In genomic region chr11:3333111-3333695, GRCm38 (mm10) we compare ENCODE assay signal across 15 mouse cellular contexts. TPM values are rescaled to one million over a fixed set of nuclear protein-coding genes. Genes with fewer than 3 reads are reported as not detected.
A peak's percentile ranks its signal among the peaks of the same experiment; 100 is the strongest.
DNase-seq lines count a peak whose midpoint lies in the region; ATAC-seq and TF ChIP-seq lines count a peak whose summit lies in the region.
"Had no signal": no experiment of that assay in that cellular context is flagged by ENCODE, and none has a peak within 500 bp of the region (broad histone marks: within the 10 kb centered on the region; RNA-seq: fewer than 3 reads in every experiment).

No protein-coding gene starts in this region.

- no peaks in the 10 kb centered on the region for H3K36me3 ChIP-seq in kidney, adult 2 months (ENCODE audit: control insufficient read depth, insufficient read depth, low read length)
- H3K36me3 ChIP-seq in testis, adult 2 months (ENCODE audit: control insufficient read depth, insufficient read depth, low read length), result peaks cover 6% of the 10 kb centered on the region
- H3K36me3 ChIP-seq in stomach, embryonic 16.5 days (ENCODE audit: control insufficient read depth, insufficient read depth, low read length), result no peaks in the 10 kb centered on the region

- 90% methylated on average over 11 of the region's 11 CpGs for WGBS in kidney, adult 2 months
- WGBS in stomach, embryonic 16.5 days, result 86% methylated on average over 11 of the region's 11 CpGs

- DNase-seq in heart, adult 11 months, result peak; percentile 93
- no peak for DNase-seq in heart, adult 8-10 months (ENCODE audit: low spot score)
- no peak for DNase-seq in kidney, adult 2 months
- no peak for DNase-seq in kidney, adult 18-20 months
- DNase-seq in testis, postnatal 14 days (ENCODE audit: low spot score), result no peak
- no peak for DNase-seq in ovary, postnatal 10 days (ENCODE audit: low spot score)
- DNase-seq: cerebellum, postnatal 36 days; forebrain, postnatal 0 days; gastrocnemius, postnatal 14 days; kidney, postnatal 14 days; lung, embryonic 14.5 days had no signal

- no peak overlapping the region for H3K4me2 ChIP-seq in stomach, embryonic 16.5 days (ENCODE audit: low read depth, low read length)

- TF ChIP-seq CTCF in kidney, adult 2 months (conservative IDR thresholded peaks at IDR 0.05; ENCODE audit: insufficient read depth, insufficient read length, low read depth, low read length), result no peak
- TF ChIP-seq CTCF in testis, adult 2 months (IDR thresholded peaks at IDR 0.05; ENCODE audit: control insufficient read depth, insufficient read depth, insufficient replicate concordance, low read depth, low read length), result no peak

- H3K9ac ChIP-seq in stomach, embryonic 16.5 days (ENCODE audit: low read length), result no peak overlapping the region
- H3K9ac ChIP-seq: embryonic facial prominence, embryonic 15.5 days; forebrain, postnatal 0 days; lung, embryonic 14.5 days had no signal

- no peak for ATAC-seq in stomach, embryonic 16.5 days (ENCODE audit: insufficient read depth, low FRiP score)

- TF ChIP-seq POLR2A in kidney, adult 2 months (IDR thresholded peaks at IDR 0.05; ENCODE audit: low read depth, low read length), result no peak
- no peak for TF ChIP-seq POLR2A in testis, adult 2 months (IDR thresholded peaks at IDR 0.05; ENCODE audit: control insufficient read depth, low read depth, low read length)

- H3K27me3 ChIP-seq in kidney, adult 2 months (replicated peaks; ENCODE audit: control insufficient read depth, insufficient read depth, low read length), result no peaks in the 10 kb centered on the region
- no peaks in the 10 kb centered on the region for H3K27me3 ChIP-seq in testis, adult 2 months (ENCODE audit: control insufficient read depth, insufficient read depth, low read length)
- no peaks in the 10 kb centered on the region for H3K27me3 ChIP-seq in stomach, embryonic 16.5 days (ENCODE audit: control insufficient read depth, insufficient read depth, low read length)
- H3K27me3 ChIP-seq: embryonic facial prominence, embryonic 15.5 days; limb, embryonic 13.5 days had no signal

- H3K27ac ChIP-seq in kidney, adult 2 months (ENCODE audit: insufficient read depth, low read depth, low read length), result peak overlapping the region; percentile 83; the same call in 1 of the 2 replicates
- peak overlapping the region; percentile 87 for H3K27ac ChIP-seq in testis, adult 2 months (ENCODE audit: control insufficient read depth, insufficient read depth, low read depth, low read length)
- H3K27ac ChIP-seq in stomach, embryonic 16.5 days (ENCODE audit: low read length), result peak overlapping the region; percentile 76; the same call in 1 of the 2 replicates
- H3K27ac ChIP-seq: limb, embryonic 13.5 days had no signal

- H3K4me1 ChIP-seq in kidney, adult 2 months (ENCODE audit: control insufficient read depth, insufficient read depth, low read length), result peaks cover 13% of the 10 kb centered on the region; the same call in 1 of the 2 replicates
- peaks cover 14% of the 10 kb centered on the region for H3K4me1 ChIP-seq in testis, adult 2 months (ENCODE audit: control insufficient read depth, insufficient read depth, low read length)
- H3K4me1 ChIP-seq in stomach, embryonic 16.5 days (ENCODE audit: control insufficient read depth, insufficient read depth, low read length), result peaks cover 46% of the 10 kb centered on the region

- H3K9me3 ChIP-seq in stomach, embryonic 16.5 days (replicated peaks; ENCODE audit: control insufficient read depth, low read length), result no peaks in the 10 kb centered on the region
- H3K9me3 ChIP-seq: embryonic facial prominence, embryonic 15.5 days; limb, embryonic 13.5 days had no signal

- no peak overlapping the region for H3K4me3 ChIP-seq in kidney, adult 2 months (ENCODE audit: insufficient read depth, low read depth, low read length)
- H3K4me3 ChIP-seq in testis, adult 2 months (ENCODE audit: control insufficient read depth, low read depth, low read length), result peak overlapping the region; percentile 86
- no peak overlapping the region for H3K4me3 ChIP-seq in stomach, embryonic 16.5 days (replicated peaks; ENCODE audit: low read length)

RNA-seq across cellular contexts. Expression of gene Pik3ip1, which starts 3.0 kb away (rescaled TPM):
- total RNA-seq in heart, adult 8-10 months (2022), result 10 to 100 TPM; 37.3 to 67.8 (median 56.9) TPM
- polyA plus RNA-seq in kidney, adult 2 months (2012; rRNA removed), result 8.5 and 12.6 TPM in 2 replicates
- 146 and 160 TPM in 2 replicates for polyA plus RNA-seq in testis, adult 2 months (2012; rRNA removed)
- polyA plus RNA-seq in stomach, embryonic 16.5 days (2015; fragmentation: Nextera tagmentation; extraction: Ambion mirVana), result 9.4 and 11.8 TPM in 2 replicates

RNA-seq across cellular contexts. Expression of gene Patz1, which starts 44.5 kb away (rescaled TPM):
- total RNA-seq in heart, adult 8-10 months (2022), result 10 to 100 TPM; 21.3 to 33.6 (median 25.4) TPM
- polyA plus RNA-seq in kidney, adult 2 months (2012; rRNA removed), result 36.3 and 43.1 TPM in 2 replicates
- polyA plus RNA-seq in testis, adult 2 months (2012; rRNA removed), result 4.9 and 5.8 TPM in 2 replicates
- 26.1 and 26.5 TPM in 2 replicates for polyA plus RNA-seq in stomach, embryonic 16.5 days (2015; fragmentation: Nextera tagmentation; extraction: Ambion mirVana)

Comparison
In these comparisons a context has a peak if more than half of its experiments do, and no peak if none do; other contexts are left out.
1. RNA of gene Pik3ip1, which starts 3.0 kb away (polyA plus RNA-seq): 146 to 160 TPM in testis, adult 2 months; 9.4 to 11.8 TPM in stomach, embryonic 16.5 days and 8.5 to 12.6 TPM in kidney, adult 2 months; every median in the first group is over 10 times any median in the second.
2. Peak in every context shown above with its lines, with median percentiles within 50 percentile points of each other: H3K27ac ChIP-seq.